Comparison of ENCODE assay signal across 15 mouse cellular contexts in genomic region chr9:67191488-67192331, GRCm38 (mm10).
DNase-seq lines count a peak whose midpoint lies in the region; ATAC-seq lines count a peak whose summit lies in the region.
"Had no signal": no experiment of that assay in that cellular context is flagged by ENCODE, and none has a peak within 500 bp of the region (broad histone marks: within the 10 kb centered on the region; RNA-seq: fewer than 3 reads in every experiment).

No protein-coding gene starts in this region.

- 40% methylated on average over 10 of the region's 10 CpGs for WGBS in embryonic facial prominence, embryonic 15.5 days
- WGBS in heart, embryonic 12.5 days: 36% methylated on average over 10 of the region's 10 CpGs
- 46% methylated on average over 10 of the region's 10 CpGs for WGBS in limb, embryonic 12.5 days

- H3K27me3 ChIP-seq in embryonic facial prominence, embryonic 15.5 days: no peaks in the 10 kb centered on the region
- no peaks in the 10 kb centered on the region for H3K27me3 ChIP-seq in heart, embryonic 12.5 days (replicated peaks)
- no peaks in the 10 kb centered on the region for H3K27me3 ChIP-seq in limb, embryonic 12.5 days
- H3K27me3 ChIP-seq: lung, embryonic 15.5 days had no signal

- H3K4me3 ChIP-seq in embryonic facial prominence, embryonic 15.5 days (replicated peaks): no peak overlapping the region
- H3K4me3 ChIP-seq in heart, embryonic 12.5 days: no peak overlapping the region
- no peak overlapping the region for H3K4me3 ChIP-seq in limb, embryonic 12.5 days (replicated peaks)
- H3K4me3 ChIP-seq: lung, embryonic 15.5 days; myocyte had no signal

- H3K27ac ChIP-seq in embryonic facial prominence, embryonic 15.5 days (replicated peaks): no peak overlapping the region
- H3K27ac ChIP-seq in heart, embryonic 12.5 days (ENCODE audit: poor library complexity, severe bottlenecking): peak overlapping the region; percentile 85
- H3K27ac ChIP-seq in limb, embryonic 12.5 days: 0 out of 2 replicates have a peak overlapping the region, but pooled peaks have one; percentile 31
- H3K27ac ChIP-seq: lung, embryonic 15.5 days had no signal

- 0 out of 2 replicates have a peak, but pooled peaks have one; percentile 52 for ATAC-seq in embryonic facial prominence, embryonic 15.5 days (ENCODE audit: insufficient number of reproducible peaks, low FRiP score, low TSS enrichment, low read depth)
- peak; percentile 74 for ATAC-seq in heart, embryonic 12.5 days (ENCODE audit: insufficient number of reproducible peaks, low FRiP score)
- no peak for ATAC-seq in limb, embryonic 12.5 days (ENCODE audit: insufficient number of reproducible peaks, insufficient read depth, low FRiP score, low TSS enrichment, low read depth)
- no peak for ATAC-seq in inflammation-experienced regulatory T-cells, adult 6 months
- ATAC-seq: forebrain, embryonic 14.5 days had no signal

- no peak overlapping the region for H3K9ac ChIP-seq in embryonic facial prominence, embryonic 15.5 days
- H3K9ac ChIP-seq in heart, embryonic 12.5 days: peak overlapping the region; percentile 24; the same call in 1 of the 2 replicates
- 0 out of 2 replicates have a peak overlapping the region, but pooled peaks have one; percentile 8 for H3K9ac ChIP-seq in limb, embryonic 12.5 days (replicated peaks)
- H3K9ac ChIP-seq: lung, embryonic 15.5 days had no signal

- peaks cover 16% of the 10 kb centered on the region for H3K4me1 ChIP-seq in embryonic facial prominence, embryonic 15.5 days
- peaks cover 15% of the 10 kb centered on the region for H3K4me1 ChIP-seq in heart, embryonic 12.5 days (replicated peaks)
- H3K4me1 ChIP-seq in limb, embryonic 12.5 days (replicated peaks): peaks cover 11% of the 10 kb centered on the region
- H3K4me1 ChIP-seq: lung, embryonic 15.5 days had no signal

- no peaks in the 10 kb centered on the region for H3K9me3 ChIP-seq in embryonic facial prominence, embryonic 15.5 days (replicated peaks)
- 0 out of 2 replicates have a peak, but pooled peaks cover 3% of the 10 kb centered on the region for H3K9me3 ChIP-seq in heart, embryonic 12.5 days (replicated peaks)
- H3K9me3 ChIP-seq in limb, embryonic 12.5 days: 0 out of 2 replicates have a peak, but pooled peaks cover 5% of the 10 kb centered on the region
- H3K9me3 ChIP-seq: G1E; lung, embryonic 15.5 days had no signal

- peak; percentile 34 for DNase-seq in embryo, embryonic 10 days (ENCODE audit: low spot score)
- DNase-seq in embryo, embryonic 9.5 days (ENCODE audit: extremely low spot score): no peak
- no peak for DNase-seq in right cerebral cortex, postnatal 4 days
- no peak for DNase-seq in adrenal gland, adult 8-10 months
- DNase-seq: adrenal gland, postnatal 25 days; cerebellum, adult 8-10 months; right cerebral cortex, postnatal 14 days had no signal

- no peak overlapping the region for H3K4me2 ChIP-seq in embryonic facial prominence, embryonic 15.5 days (replicated peaks)
- H3K4me2 ChIP-seq in heart, embryonic 12.5 days: peak overlapping the region; percentile 35
- H3K4me2 ChIP-seq in limb, embryonic 12.5 days: no peak overlapping the region
- H3K4me2 ChIP-seq: lung, embryonic 15.5 days had no signal

- H3K36me3 ChIP-seq in embryonic facial prominence, embryonic 15.5 days: no peaks in the 10 kb centered on the region
- no peaks in the 10 kb centered on the region for H3K36me3 ChIP-seq in heart, embryonic 12.5 days
- no peaks in the 10 kb centered on the region for H3K36me3 ChIP-seq in limb, embryonic 12.5 days
- H3K36me3 ChIP-seq: G1E; lung, embryonic 15.5 days had no signal

Comparison
In these comparisons a context has a peak if more than half of its experiments do, and no peak if none do; other contexts are left out.
1. ATAC-seq: peak in embryonic facial prominence, embryonic 15.5 days (single experiment) and heart, embryonic 12.5 days (single experiment); none in limb, embryonic 12.5 days (single experiment) and inflammation-experienced regulatory T-cells, adult 6 months (single experiment).